18 mouse cellular contexts compared by ENCODE assay signal in the genomic region with DNA sequence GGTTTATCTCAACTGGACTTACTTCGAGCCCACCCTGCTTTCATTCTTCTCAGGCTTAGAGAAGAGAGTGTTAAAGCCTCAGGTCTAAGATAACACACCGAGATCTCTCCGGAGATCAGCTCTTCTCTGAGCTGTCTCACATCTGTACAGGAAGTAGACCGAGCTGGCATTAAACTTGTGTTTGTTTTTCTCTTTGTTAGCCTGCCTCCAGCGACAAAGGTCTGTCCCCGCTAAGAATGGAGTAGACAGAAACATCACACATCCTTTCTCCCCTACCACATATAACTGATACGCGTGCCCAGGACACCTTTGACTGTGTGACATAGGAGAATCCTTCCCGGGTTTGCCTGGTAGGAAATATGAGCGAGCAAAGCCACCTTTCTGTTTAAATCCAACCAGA.
DNase-seq lines count a peak whose midpoint lies in the region; ATAC-seq lines count a peak whose summit lies in the region.
"Had no signal": no experiment of that assay in that cellular context is flagged by ENCODE, and none has a peak within 500 bp of the region (broad histone marks: within the 10 kb centered on the region; RNA-seq: fewer than 3 reads in every experiment).

No protein-coding gene starts in this region.

- ATAC-seq in CD4-positive, CD25-positive, alpha-beta regulatory T cell, adult 4 months, result peak; percentile 87
- ATAC-seq in neutrophil, adult 5-6 weeks (ENCODE audit: extremely low read depth, insufficient number of reproducible peaks, low FRiP score, poor library complexity, severe bottlenecking), result 0 out of 2 replicates have a peak, but pooled peaks have one; percentile 9
- ATAC-seq in monocyte, adult 5-6 weeks (replicated peaks; ENCODE audit: insufficient number of reproducible peaks, low FRiP score, low TSS enrichment, poor library complexity, severe bottlenecking), result no peak
- ATAC-seq: forebrain, postnatal 0 days; hindbrain, postnatal 0 days had no signal

- peak; percentile 44 for DNase-seq in heart, adult 11 months
- no peak for DNase-seq in heart, adult 9 months (ENCODE audit: low spot score in 2 of 2)
- peak; percentile 68 for DNase-seq in thymus, postnatal 25 days
- DNase-seq in left cerebral cortex, adult 18-20 months (ENCODE audit: low spot score in 2 of 2), result no peak
- DNase-seq in cerebellum, adult 11-12 months, result no peak
- DNase-seq: adrenal gland, adult 2 months; cerebellum, adult 18-20 months; cerebellum, postnatal 25 days; forebrain, postnatal 0 days; heart, postnatal 10 days; kidney, adult 18-20 months; kidney, postnatal 4 days; layer of hippocampus, adult 9-11 months; right cerebral cortex, postnatal 14 days had no signal

Comparison
In these comparisons a context has a peak if more than half of its experiments do, and no peak if none do; other contexts are left out.
1. DNase-seq: peak in heart, adult 11 months (single experiment) and thymus, postnatal 25 days (single experiment); none in heart, adult 9 months (0 of 2), left cerebral cortex, adult 18-20 months (0 of 2) and cerebellum, adult 11-12 months (single experiment).